Mouse (Mus musculus): Measurements from ENCODE around the gene Scube1. TPM values are rescaled to one million over a fixed set of nuclear protein-coding genes. Genes with fewer than 3 reads are reported as not detected.

Scube1 gene
- total and polyA plus RNA-seq, 3 experiments: 0.05 TPM; not detected in 2

- TF ChIP-seq CTCF (IDR thresholded peaks at IDR 0.05; ENCODE audit: low read depth, low read length): no peak
- no peak for TF ChIP-seq POLR2AphosphoS5 (IDR thresholded peaks at IDR 0.05; ENCODE audit: insufficient replicate concordance, low read depth, low read length)
- H3K27me3 ChIP-seq (ENCODE audit: insufficient read depth, low read length): no peaks in the 10 kb centered on the region
- no peaks in the 10 kb centered on the region for H3K4me1 ChIP-seq (ENCODE audit: insufficient read depth, low read depth, low read length)
- peaks cover 46% of the 10 kb centered on the region for H3K9me3 ChIP-seq (replicated peaks)
- no peak overlapping the region for H3K4me3 ChIP-seq (ENCODE audit: low read depth, low read length)
- DNase-seq (ENCODE audit: low spot score): no peak
- H3K36me3 ChIP-seq (replicated peaks): no peaks in the 10 kb centered on the region
- no peak for ATAC-seq (ENCODE audit: extremely low read depth, insufficient number of reproducible peaks, low FRiP score, poor library complexity, severe bottlenecking)
These were observed 58.4 kb downstream of the Scube1 start for GRCm38 (mm10) chr15:83666418-83666817.

- ATAC-seq (ENCODE audit: extremely low read depth, insufficient number of reproducible peaks, low FRiP score, poor library complexity, severe bottlenecking) (no peak), DNase-seq (ENCODE audit: low spot score) (no peak)
- H3K27me3 ChIP-seq (ENCODE audit: insufficient read depth, low read length): no peaks in the 10 kb centered on the region
- no peak for TF ChIP-seq CTCF (IDR thresholded peaks at IDR 0.05; ENCODE audit: low read depth, low read length)
- TF ChIP-seq GATA1 (IDR thresholded peaks at IDR 0.05; ENCODE audit: borderline replicate concordance, low read length): no peak
- no peak for TF ChIP-seq TAL1 (conservative IDR thresholded peaks at IDR 0.05; ENCODE audit: low read depth, low read length)
- no peak for TF ChIP-seq POLR2AphosphoS5 (IDR thresholded peaks at IDR 0.05; ENCODE audit: insufficient replicate concordance, low read depth, low read length)
- no peak for TF ChIP-seq GATA2 (IDR thresholded peaks at IDR 0.05; ENCODE audit: borderline replicate concordance, low read depth, low read length)
- no peak overlapping the region for H3K4me3 ChIP-seq (ENCODE audit: low read depth, low read length)
- peaks cover 43% of the 10 kb centered on the region for H3K9me3 ChIP-seq (replicated peaks)
- H3K4me1 ChIP-seq (ENCODE audit: insufficient read depth, low read depth, low read length): no peaks in the 10 kb centered on the region
- H3K36me3 ChIP-seq (replicated peaks): no peaks in the 10 kb centered on the region
These were observed 58.8 kb downstream of the Scube1 start for GRCm38 (mm10) chr15:83665993-83666392.

- DNase-seq (ENCODE audit: low spot score) (no peak), ATAC-seq (ENCODE audit: extremely low read depth, insufficient number of reproducible peaks, low FRiP score, poor library complexity, severe bottlenecking) (no peak)
- TF ChIP-seq CTCF (IDR thresholded peaks at IDR 0.05; ENCODE audit: low read depth, low read length) (no peak), GATA1 (IDR thresholded peaks at IDR 0.05; ENCODE audit: borderline replicate concordance, low read length) (no peak)
- no peak overlapping the region for H3K4me3 ChIP-seq (ENCODE audit: low read depth, low read length)
- peaks cover 49% of the 10 kb centered on the region for H3K9me3 ChIP-seq (replicated peaks)
- no peaks in the 10 kb centered on the region for H3K27me3 ChIP-seq (ENCODE audit: insufficient read depth, low read length)
- H3K4me1 ChIP-seq (ENCODE audit: insufficient read depth, low read depth, low read length): no peaks in the 10 kb centered on the region
- H3K36me3 ChIP-seq (replicated peaks): no peaks in the 10 kb centered on the region
These were observed 60.1 kb downstream of the Scube1 start for GRCm38 (mm10) chr15:83664722-83665121.

- H3K4me1 ChIP-seq (ENCODE audit: insufficient read depth, low read depth, low read length): no peaks in the 10 kb centered on the region
- DNase-seq (ENCODE audit: low spot score) (no peak), ATAC-seq (ENCODE audit: extremely low read depth, insufficient number of reproducible peaks, low FRiP score, poor library complexity, severe bottlenecking) (no peak)
- H3K4me3 ChIP-seq (ENCODE audit: low read depth, low read length): no peak overlapping the region
- H3K27me3 ChIP-seq (ENCODE audit: insufficient read depth, low read length): no peaks in the 10 kb centered on the region
- TF ChIP-seq GATA1 (IDR thresholded peaks at IDR 0.05; ENCODE audit: borderline replicate concordance, low read length): no peak
- TF ChIP-seq TAL1 (conservative IDR thresholded peaks at IDR 0.05; ENCODE audit: low read depth, low read length): no peak
- no peak for TF ChIP-seq POLR2AphosphoS5 (IDR thresholded peaks at IDR 0.05; ENCODE audit: insufficient replicate concordance, low read depth, low read length)
- TF ChIP-seq CTCF (IDR thresholded peaks at IDR 0.05; ENCODE audit: low read depth, low read length): no peak
- TF ChIP-seq GATA2 (IDR thresholded peaks at IDR 0.05; ENCODE audit: borderline replicate concordance, low read depth, low read length): no peak
- peaks cover 40% of the 10 kb centered on the region for H3K9me3 ChIP-seq (replicated peaks)
- H3K36me3 ChIP-seq (replicated peaks): no peaks in the 10 kb centered on the region
These were observed 61.8 kb downstream of the Scube1 start for GRCm38 (mm10) chr15:83663066-83663465.

GRCm38 (mm10) chr15:83662106-83662505 lies 62.7 kb downstream of the Scube1 start:
- Histone ChIP-seq H3K27me3 (ENCODE audit: insufficient read depth, low read length) (no peaks in the 10 kb centered on the region), H3K4me1 (ENCODE audit: insufficient read depth, low read depth, low read length) (no peaks in the 10 kb centered on the region), H3K4me3 (ENCODE audit: low read depth, low read length) (no peak overlapping the region), H3K9me3 (replicated peaks) (peaks cover 39% of the 10 kb centered on the region), H3K36me3 (replicated peaks) (no peaks in the 10 kb centered on the region)
- DNase-seq (ENCODE audit: low spot score): no peak
- no peak for TF ChIP-seq GATA1 (IDR thresholded peaks at IDR 0.05; ENCODE audit: borderline replicate concordance, low read length)
- TF ChIP-seq POLR2AphosphoS5 (IDR thresholded peaks at IDR 0.05; ENCODE audit: insufficient replicate concordance, low read depth, low read length): no peak
- no peak for TF ChIP-seq GATA2 (IDR thresholded peaks at IDR 0.05; ENCODE audit: borderline replicate concordance, low read depth, low read length)
- TF ChIP-seq CTCF (IDR thresholded peaks at IDR 0.05; ENCODE audit: low read depth, low read length): no peak
- TF ChIP-seq TAL1 (conservative IDR thresholded peaks at IDR 0.05; ENCODE audit: low read depth, low read length): no peak
- ATAC-seq (ENCODE audit: extremely low read depth, insufficient number of reproducible peaks, low FRiP score, poor library complexity, severe bottlenecking): no peak

- DNase-seq (ENCODE audit: low spot score): no peak
- Histone ChIP-seq H3K4me3 (ENCODE audit: low read depth, low read length) (no peak overlapping the region), H3K27me3 (ENCODE audit: insufficient read depth, low read length) (no peaks in the 10 kb centered on the region; the same call in 1 of the 2 replicates), H3K4me1 (ENCODE audit: insufficient read depth, low read depth, low read length) (no peaks in the 10 kb centered on the region), H3K36me3 (replicated peaks) (no peaks in the 10 kb centered on the region), H3K9me3 (replicated peaks) (0 out of 2 replicates have a peak, but pooled peaks cover 4% of the 10 kb centered on the region)
- ATAC-seq (ENCODE audit: extremely low read depth, insufficient number of reproducible peaks, low FRiP score, poor library complexity, severe bottlenecking): no peak
- no peak for TF ChIP-seq POLR2AphosphoS5 (IDR thresholded peaks at IDR 0.05; ENCODE audit: insufficient replicate concordance, low read depth, low read length)
- TF ChIP-seq CTCF (IDR thresholded peaks at IDR 0.05; ENCODE audit: low read depth, low read length): no peak
These were observed 82.3 kb downstream of the Scube1 start for GRCm38 (mm10) chr15:83642518-83642917.

GRCm38 (mm10) chr15:83640208-83640607 lies 84.6 kb downstream of the Scube1 start:
- DNase-seq (ENCODE audit: low spot score): no peak
- TF ChIP-seq TAL1 (conservative IDR thresholded peaks at IDR 0.05; ENCODE audit: low read depth, low read length) (no peak), GATA2 (IDR thresholded peaks at IDR 0.05; ENCODE audit: borderline replicate concordance, low read depth, low read length) (no peak), POLR2AphosphoS5 (IDR thresholded peaks at IDR 0.05; ENCODE audit: insufficient replicate concordance, low read depth, low read length) (no peak), GATA1 (IDR thresholded peaks at IDR 0.05; ENCODE audit: borderline replicate concordance, low read length) (no peak), CTCF (IDR thresholded peaks at IDR 0.05; ENCODE audit: low read depth, low read length) (no peak)
- no peaks in the 10 kb centered on the region for H3K36me3 ChIP-seq (replicated peaks)
- no peak overlapping the region for H3K4me3 ChIP-seq (ENCODE audit: low read depth, low read length)
- H3K27me3 ChIP-seq (ENCODE audit: insufficient read depth, low read length): no peaks in the 10 kb centered on the region; the same call in 1 of the 2 replicates
- ATAC-seq (ENCODE audit: extremely low read depth, insufficient number of reproducible peaks, low FRiP score, poor library complexity, severe bottlenecking): no peak
- H3K4me1 ChIP-seq (ENCODE audit: insufficient read depth, low read depth, low read length): peaks cover 3% of the 10 kb centered on the region
- H3K9me3 ChIP-seq (replicated peaks): no peaks in the 10 kb centered on the region
